ENCODE assay signal across 24 mouse cellular contexts in the genomic region with DNA sequence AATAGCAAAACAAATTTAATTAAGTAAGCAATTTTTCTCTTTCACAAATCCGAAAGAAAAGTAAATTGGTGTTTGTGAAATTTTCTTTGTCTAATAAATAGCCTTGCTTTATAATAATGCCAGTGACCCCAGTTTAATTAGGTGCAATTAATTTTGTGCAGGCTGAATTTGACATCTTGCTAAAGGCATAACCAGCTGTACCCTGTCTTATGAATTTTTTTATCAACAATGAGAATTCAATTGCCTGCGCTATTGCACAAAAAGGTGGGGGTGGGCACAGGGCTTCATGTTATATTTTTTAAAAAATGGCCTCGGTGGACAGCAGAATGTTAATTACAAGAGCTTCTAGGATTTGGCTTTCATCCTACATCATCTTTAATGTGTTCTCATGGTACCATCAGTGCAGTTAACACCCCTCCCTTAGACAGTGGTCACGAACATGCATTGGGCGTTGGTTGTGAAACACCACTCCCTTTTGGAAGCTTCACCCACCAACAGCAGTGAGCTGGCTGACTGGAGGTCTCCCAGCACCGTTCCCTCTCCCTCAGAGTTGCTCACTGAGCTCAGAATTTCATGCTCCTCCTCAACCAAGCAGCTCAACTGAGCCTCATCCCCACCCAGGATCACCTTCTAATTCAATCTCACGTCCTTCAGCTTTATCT.
DNase-seq lines count a peak whose midpoint lies in the region; ATAC-seq and TF ChIP-seq lines count a peak whose summit lies in the region.
"Had no signal": no experiment of that assay in that cellular context is flagged by ENCODE, and none has a peak within 500 bp of the region (broad histone marks: within the 10 kb centered on the region; RNA-seq: fewer than 3 reads in every experiment).

No protein-coding gene starts in this region.

- no peak overlapping the region for H3K4me2 ChIP-seq in lung, embryonic 14.5 days
- H3K4me2 ChIP-seq in midbrain, embryonic 14.5 days (ENCODE audit: low read length): no peak overlapping the region
- H3K4me2 ChIP-seq in midbrain, postnatal 0 days (ENCODE audit: low read depth, low read length, poor library complexity, severe bottlenecking): no peak overlapping the region
- no peak overlapping the region for H3K4me2 ChIP-seq in hindbrain, embryonic 14.5 days (replicated peaks)
- H3K4me2 ChIP-seq: embryonic facial prominence, embryonic 13.5 days; forebrain, embryonic 15.5 days; heart, embryonic 13.5 days; liver, embryonic 13.5 days had no signal

- no peak overlapping the region for H3K27ac ChIP-seq in lung, embryonic 14.5 days (ENCODE audit: low read depth)
- H3K27ac ChIP-seq in midbrain, embryonic 14.5 days (replicated peaks; ENCODE audit: low read depth, low read length): peak overlapping the region; percentile 32; the same call in 1 of the 2 replicates
- no peak overlapping the region for H3K27ac ChIP-seq in midbrain, postnatal 0 days (ENCODE audit: low read depth, low read length)
- H3K27ac ChIP-seq in hindbrain, embryonic 14.5 days: peak overlapping the region; percentile 48; the same call in 1 of the 2 replicates
- H3K27ac ChIP-seq: embryonic facial prominence, embryonic 13.5 days; heart, adult 2 months; heart, embryonic 13.5 days; liver, embryonic 13.5 days had no signal

- no peak for TF ChIP-seq CTCF in lung, embryonic 14.5 days (IDR thresholded peaks at IDR 0.05; ENCODE audit: low read depth)
- no peak for TF ChIP-seq CTCF in midbrain, postnatal 0 days (IDR thresholded peaks at IDR 0.05)

- no peak overlapping the region for H3K4me3 ChIP-seq in lung, embryonic 14.5 days (ENCODE audit: low read depth, low read length)
- no peak overlapping the region for H3K4me3 ChIP-seq in midbrain, embryonic 14.5 days (replicated peaks; ENCODE audit: low read depth, low read length)
- no peak overlapping the region for H3K4me3 ChIP-seq in midbrain, postnatal 0 days (ENCODE audit: low read depth, low read length)
- H3K4me3 ChIP-seq in hindbrain, embryonic 14.5 days (replicated peaks; ENCODE audit: low read length): no peak overlapping the region
- H3K4me3 ChIP-seq: embryonic facial prominence, embryonic 13.5 days; erythroblast, embryonic 14.5 days; forebrain, embryonic 15.5 days; heart, adult 2 months; heart, embryonic 13.5 days; liver, embryonic 13.5 days had no signal

- 47% methylated on average over 7 of the region's 7 CpGs for WGBS in lung, embryonic 14.5 days
- WGBS in midbrain, embryonic 14.5 days: 68% methylated on average over 7 of the region's 7 CpGs
- whole genome bisulfite sequencing in midbrain, postnatal 0 days: 71% methylated on average over 7 of the region's 7 CpGs
- 48% methylated on average over 7 of the region's 7 CpGs for WGBS in hindbrain, embryonic 14.5 days

- 0 out of 2 replicates have a peak, but pooled peaks cover 3% of the 10 kb centered on the region for H3K4me1 ChIP-seq in lung, embryonic 14.5 days (ENCODE audit: insufficient read depth)
- peaks cover 16% of the 10 kb centered on the region for H3K4me1 ChIP-seq in midbrain, embryonic 14.5 days (ENCODE audit: control insufficient read depth, insufficient read depth, low read length)
- H3K4me1 ChIP-seq in midbrain, postnatal 0 days (ENCODE audit: insufficient read depth, low read length): peaks cover 2% of the 10 kb centered on the region; the same call in 1 of the 2 replicates
- H3K4me1 ChIP-seq in hindbrain, embryonic 14.5 days (replicated peaks; ENCODE audit: control insufficient read depth, insufficient read depth, low read length): peaks cover 32% of the 10 kb centered on the region
- H3K4me1 ChIP-seq: embryonic facial prominence, embryonic 13.5 days; liver, embryonic 13.5 days had no signal

- H3K27me3 ChIP-seq in lung, embryonic 14.5 days (ENCODE audit: insufficient read depth, low read length): no peaks in the 10 kb centered on the region
- no peaks in the 10 kb centered on the region for H3K27me3 ChIP-seq in midbrain, embryonic 14.5 days (ENCODE audit: control insufficient read depth, insufficient read depth, low read length)
- no peaks in the 10 kb centered on the region for H3K27me3 ChIP-seq in midbrain, postnatal 0 days (ENCODE audit: insufficient read depth, low read length)
- no peaks in the 10 kb centered on the region for H3K27me3 ChIP-seq in hindbrain, embryonic 14.5 days (ENCODE audit: control insufficient read depth, insufficient read depth, low read length)
- H3K27me3 ChIP-seq: embryonic facial prominence, embryonic 13.5 days; forebrain, embryonic 15.5 days; heart, embryonic 13.5 days; liver, embryonic 13.5 days had no signal

- no peak overlapping the region for H3K9ac ChIP-seq in lung, embryonic 14.5 days
- H3K9ac ChIP-seq in midbrain, embryonic 14.5 days (replicated peaks; ENCODE audit: low read length): no peak overlapping the region
- no peak overlapping the region for H3K9ac ChIP-seq in midbrain, postnatal 0 days (replicated peaks; ENCODE audit: low read length, poor library complexity, severe bottlenecking)
- no peak overlapping the region for H3K9ac ChIP-seq in hindbrain, embryonic 14.5 days
- H3K9ac ChIP-seq: embryonic facial prominence, embryonic 13.5 days; forebrain, embryonic 15.5 days; heart, embryonic 13.5 days; liver, embryonic 13.5 days had no signal

- no peaks in the 10 kb centered on the region for H3K36me3 ChIP-seq in lung, embryonic 14.5 days (ENCODE audit: insufficient read depth)
- 0 out of 2 replicates have a peak, but pooled peaks cover 7% of the 10 kb centered on the region for H3K36me3 ChIP-seq in midbrain, embryonic 14.5 days (ENCODE audit: control insufficient read depth, insufficient read depth, low read length)
- peaks cover 3% of the 10 kb centered on the region; the same call in 1 of the 2 replicates for H3K36me3 ChIP-seq in midbrain, postnatal 0 days (ENCODE audit: insufficient read depth, low read length)
- H3K36me3 ChIP-seq in hindbrain, embryonic 14.5 days (replicated peaks; ENCODE audit: control insufficient read depth, insufficient read depth): 0 out of 2 replicates have a peak, but pooled peaks cover 3% of the 10 kb centered on the region
- H3K36me3 ChIP-seq: embryonic facial prominence, embryonic 13.5 days; forebrain, embryonic 15.5 days; liver, embryonic 13.5 days had no signal

- DNase-seq in frontal cortex, postnatal 14 days (ENCODE audit: low spot score in 2 of 2): no peak
- DNase-seq in lung, embryonic 14.5 days: peak; percentile 69
- no peak for DNase-seq in lung, postnatal 10 days
- no peak for DNase-seq in midbrain, embryonic 14.5 days
- DNase-seq in midbrain, postnatal 0 days (ENCODE audit: low spot score): no peak
- DNase-seq in hindbrain, embryonic 14.5 days (ENCODE audit: low spot score): no peak
- DNase-seq: adrenal gland, postnatal 36 days; cerebellum, adult 18-20 months; cerebellum, postnatal 14 days; gastrocnemius, postnatal 25 days; heart, adult 2 months; heart, postnatal 14 days; kidney, postnatal 25 days; liver, embryonic 13.5 days; lung, adult 2 months; right cerebral cortex, postnatal 4 days; thymus, postnatal 14 days had no signal

- peak; percentile 5; the same call in 1 of the 2 replicates for ATAC-seq in frontal cortex, adult (ENCODE audit: low TSS enrichment)
- ATAC-seq in lung, embryonic 14.5 days (ENCODE audit: insufficient read depth): peak; percentile 64; the same call in 1 of the 2 replicates
- no peak for ATAC-seq in midbrain, embryonic 14.5 days (ENCODE audit: low FRiP score, low TSS enrichment)
- ATAC-seq in midbrain, postnatal 0 days (ENCODE audit: low FRiP score): no peak
- ATAC-seq in hindbrain, embryonic 14.5 days (ENCODE audit: low FRiP score): 0 out of 2 replicates have a peak, but pooled peaks have one; percentile 19
- ATAC-seq: CD4-positive, CD25-positive, alpha-beta regulatory T cell, adult 4 months; forebrain, embryonic 15.5 days; intestine, postnatal 0 days had no signal

- no peaks in the 10 kb centered on the region for H3K9me3 ChIP-seq in lung, embryonic 14.5 days (ENCODE audit: low read depth, low read length)
- no peaks in the 10 kb centered on the region for H3K9me3 ChIP-seq in midbrain, embryonic 14.5 days (ENCODE audit: control insufficient read depth, low read length)
- H3K9me3 ChIP-seq in midbrain, postnatal 0 days (ENCODE audit: low read length): no peaks in the 10 kb centered on the region
- H3K9me3 ChIP-seq in hindbrain, embryonic 14.5 days (ENCODE audit: control insufficient read depth, low read length): no peaks in the 10 kb centered on the region
- H3K9me3 ChIP-seq: embryonic facial prominence, embryonic 13.5 days; forebrain, embryonic 15.5 days; heart, embryonic 13.5 days; liver, embryonic 13.5 days had no signal

Comparison
In these comparisons a context has a peak if more than half of its experiments do, and no peak if none do; other contexts are left out.
1. H3K27ac ChIP-seq: peak in midbrain, embryonic 14.5 days (single experiment) and hindbrain, embryonic 14.5 days (single experiment); none in lung, embryonic 14.5 days (single experiment) and midbrain, postnatal 0 days (single experiment).
2. ATAC-seq: peak in frontal cortex, adult (single experiment), lung, embryonic 14.5 days (single experiment) and hindbrain, embryonic 14.5 days (single experiment); none in midbrain, embryonic 14.5 days (single experiment) and midbrain, postnatal 0 days (single experiment).